In genomic region chr16:31081891-31082290, GRCm38 (mm10) we compare ENCODE assay signal across 7 mouse cellular contexts. TPM values are rescaled to one million over a fixed set of nuclear protein-coding genes. Genes with fewer than 3 reads are reported as not detected.
DNase-seq lines count a peak whose midpoint lies in the region; ATAC-seq lines count a peak whose summit lies in the region.

No protein-coding gene starts in this region.

- no peak overlapping the region for H3K9ac ChIP-seq in lung, embryonic 16.5 days (ENCODE audit: low read length)
- no peak overlapping the region for H3K9ac ChIP-seq in forebrain, embryonic 16.5 days (replicated peaks; ENCODE audit: low read depth, low read length)
- H3K9ac ChIP-seq in limb, embryonic 13.5 days: no peak overlapping the region
- no peak overlapping the region for H3K9ac ChIP-seq in stomach, embryonic 15.5 days

- peaks cover 7% of the 10 kb centered on the region for H3K4me1 ChIP-seq in lung, embryonic 16.5 days (replicated peaks; ENCODE audit: control insufficient read depth, insufficient read depth, low read length)
- H3K4me1 ChIP-seq in forebrain, embryonic 16.5 days (replicated peaks; ENCODE audit: control insufficient read depth, insufficient read depth, low read length): peaks cover 11% of the 10 kb centered on the region
- peaks cover 14% of the 10 kb centered on the region for H3K4me1 ChIP-seq in limb, embryonic 13.5 days
- H3K4me1 ChIP-seq in stomach, embryonic 15.5 days: peaks cover 7% of the 10 kb centered on the region

- no peak overlapping the region for H3K27ac ChIP-seq in lung, embryonic 16.5 days (ENCODE audit: low read length)
- no peak overlapping the region for H3K27ac ChIP-seq in forebrain, embryonic 16.5 days (ENCODE audit: low read length)
- H3K27ac ChIP-seq in limb, embryonic 13.5 days: no peak overlapping the region
- H3K27ac ChIP-seq in stomach, embryonic 15.5 days: no peak overlapping the region

- WGBS in lung, embryonic 16.5 days: 67% methylated on average over 6 of the region's 6 CpGs
- 61% methylated on average over 6 of the region's 6 CpGs for WGBS in forebrain, embryonic 16.5 days
- WGBS in limb, embryonic 13.5 days: 70% methylated on average over 6 of the region's 6 CpGs
- WGBS in stomach, embryonic 15.5 days: 60% methylated on average over 6 of the region's 6 CpGs

- peaks cover 4% of the 10 kb centered on the region for H3K36me3 ChIP-seq in lung, embryonic 16.5 days (ENCODE audit: control insufficient read depth, insufficient read depth, low read length)
- no peaks in the 10 kb centered on the region for H3K36me3 ChIP-seq in forebrain, embryonic 16.5 days (ENCODE audit: control insufficient read depth, insufficient read depth)
- H3K36me3 ChIP-seq in limb, embryonic 13.5 days: peaks cover 4% of the 10 kb centered on the region; the same call in 1 of the 2 replicates
- H3K36me3 ChIP-seq in stomach, embryonic 15.5 days: no peaks in the 10 kb centered on the region

- H3K27me3 ChIP-seq in lung, embryonic 16.5 days (ENCODE audit: control insufficient read depth, insufficient read depth, low read depth, low read length): no peaks in the 10 kb centered on the region
- no peaks in the 10 kb centered on the region for H3K27me3 ChIP-seq in forebrain, embryonic 16.5 days (replicated peaks; ENCODE audit: control insufficient read depth, insufficient read depth, low read length)
- no peaks in the 10 kb centered on the region for H3K27me3 ChIP-seq in limb, embryonic 13.5 days
- no peaks in the 10 kb centered on the region for H3K27me3 ChIP-seq in stomach, embryonic 15.5 days (replicated peaks)

- DNase-seq in lung, postnatal 14 days: no peak
- no peak for DNase-seq in thymus, postnatal 4 days
- no peak for DNase-seq in right cerebral cortex, adult 2 months (ENCODE audit: low spot score in 2 of 2)

- H3K9me3 ChIP-seq in lung, embryonic 16.5 days (ENCODE audit: control insufficient read depth, low read length): no peaks in the 10 kb centered on the region
- H3K9me3 ChIP-seq in forebrain, embryonic 16.5 days (ENCODE audit: control insufficient read depth, low read length): no peaks in the 10 kb centered on the region
- H3K9me3 ChIP-seq in limb, embryonic 13.5 days: no peaks in the 10 kb centered on the region
- H3K9me3 ChIP-seq in stomach, embryonic 15.5 days: no peaks in the 10 kb centered on the region

- no peak for ATAC-seq in lung, embryonic 16.5 days (ENCODE audit: low read depth)
- ATAC-seq in forebrain, embryonic 16.5 days: no peak
- ATAC-seq in limb, embryonic 13.5 days (ENCODE audit: low FRiP score, low read depth): no peak
- ATAC-seq in stomach, embryonic 15.5 days (ENCODE audit: insufficient read depth, low FRiP score, low read depth): no peak

- peak overlapping the region; percentile 99 for H3K4me2 ChIP-seq in lung, embryonic 16.5 days (ENCODE audit: low read depth, low read length)
- peak overlapping the region; percentile 94 for H3K4me2 ChIP-seq in forebrain, embryonic 16.5 days (ENCODE audit: low read length)
- H3K4me2 ChIP-seq in limb, embryonic 13.5 days (replicated peaks): peak overlapping the region; percentile 96; the same call in 1 of the 2 replicates
- peak overlapping the region; percentile 99; the same call in 1 of the 2 replicates for H3K4me2 ChIP-seq in stomach, embryonic 15.5 days

- H3K4me3 ChIP-seq in lung, embryonic 16.5 days (ENCODE audit: low read length): no peak overlapping the region
- H3K4me3 ChIP-seq in forebrain, embryonic 16.5 days (replicated peaks; ENCODE audit: low read length): no peak overlapping the region
- no peak overlapping the region for H3K4me3 ChIP-seq in limb, embryonic 13.5 days
- no peak overlapping the region for H3K4me3 ChIP-seq in stomach, embryonic 15.5 days (replicated peaks)

RNA-seq across cellular contexts. Expression of gene Xxylt1, which starts 0.7 kb away (rescaled TPM):
- 6.9 and 11.7 TPM in 2 replicates for polyA plus RNA-seq in lung, embryonic 16.5 days (2015; fragmentation: Nextera tagmentation; extraction: Ambion mirVana)
- polyA plus RNA-seq in forebrain, embryonic 16.5 days (2015; fragmentation: Nextera tagmentation; extraction: Ambion mirVana): 9.6 and 9.7 TPM in 2 replicates
- 17.9 and 18.3 TPM in 2 replicates for polyA plus RNA-seq in limb, embryonic 13.5 days (2015; fragmentation: Nextera tagmentation; extraction: Ambion mirVana)
- polyA plus RNA-seq in stomach, embryonic 15.5 days (2015; fragmentation: Nextera tagmentation; extraction: Ambion mirVana): 14.3 and 15.7 TPM in 2 replicates
